Mouse (Mus musculus) liver, embryonic 11.5 days (tissue): ENCODE measurements at regions not wholly inside any gene's neighbourhood (a gene's known extent, or its start where the extent isn't known, plus 50 kb on each side); places are given as distances from the start of the nearest gene placed in this dataset.

Source experiments
- ATAC-seq: fragments of 200-750 bp; cut with Nextera tagmentation; replicated peaks from 2 replicates; pipeline ENCODE4 v1.8.0; 2017; ENCODE audit warnings: moderate number of reproducible peaks, mild to moderate bottlenecking, moderate TSS enrichment, moderate library complexity; ENCODE audit not compliant: low FRiP score
- DNase-seq: peaks from one replicate; pipeline ENCODE4 v3.0.0-alpha.2; 2017; ENCODE audit warnings: low spot score
- H3K27ac ChIP-seq: fragments of 300-500 bp; sonication (generic); 2 replicates; pipeline ENCODE4 v1.5.1; 2014; ENCODE audit warnings: mild to moderate bottlenecking, low read depth, low read length, control low read depth
- H3K27me3 ChIP-seq: fragments of 300-500 bp; sonication (generic); replicated peaks from 2 replicates; pipeline ENCODE4 v1.6.1; 2014; ENCODE audit warnings: low read length, mixed read lengths; ENCODE audit not compliant: control insufficient read depth, insufficient read depth
- H3K36me3 ChIP-seq: fragments of 300-500 bp; sonication (generic); 2 replicates; pipeline ENCODE4 v1.6.1; 2014; ENCODE audit warnings: mild to moderate bottlenecking, low read length, moderate library complexity, mixed read lengths; ENCODE audit not compliant: control insufficient read depth, insufficient read depth
- H3K4me1 ChIP-seq: fragments of 300-500 bp; sonication (generic); replicated peaks from 2 replicates; pipeline ENCODE4 v1.6.1; 2014; ENCODE audit warnings: low read length, mixed read lengths; ENCODE audit not compliant: control insufficient read depth, insufficient read depth
- H3K4me2 ChIP-seq: fragments of 300-500 bp; sonication (generic); 2 replicates; pipeline ENCODE4 v1.6.1; 2014; ENCODE audit warnings: mild to moderate bottlenecking, control low read depth, moderate library complexity
- H3K4me3 ChIP-seq: fragments of 300-500 bp; sonication (generic); 2 replicates; pipeline ENCODE4 v1.5.1; 2014; ENCODE audit warnings: low read depth, low read length, control low read depth
- H3K9ac ChIP-seq: fragments of 300-500 bp; sonication (generic); 2 replicates; pipeline ENCODE4 v1.6.1; 2014; ENCODE audit warnings: low read depth, low read length, control low read depth
- H3K9me3 ChIP-seq: fragments of 300-500 bp; sonication (generic); 2 replicates; pipeline ENCODE4 v1.6.1; 2016; ENCODE audit warnings: low read length, inconsistent platforms, mixed read lengths; ENCODE audit not compliant: control insufficient read depth
- WGBS: fragments of 180-500 bp; shearing (Covaris S2); extraction: QIAGEN DNeasy Blood & Tissue Kit; methylation state at CpG from one replicate; pipeline ENCODE4 v1.1.7; 2014; 5-methylcytosine and 5-hydroxymethylcytosine counted together

DNA sequence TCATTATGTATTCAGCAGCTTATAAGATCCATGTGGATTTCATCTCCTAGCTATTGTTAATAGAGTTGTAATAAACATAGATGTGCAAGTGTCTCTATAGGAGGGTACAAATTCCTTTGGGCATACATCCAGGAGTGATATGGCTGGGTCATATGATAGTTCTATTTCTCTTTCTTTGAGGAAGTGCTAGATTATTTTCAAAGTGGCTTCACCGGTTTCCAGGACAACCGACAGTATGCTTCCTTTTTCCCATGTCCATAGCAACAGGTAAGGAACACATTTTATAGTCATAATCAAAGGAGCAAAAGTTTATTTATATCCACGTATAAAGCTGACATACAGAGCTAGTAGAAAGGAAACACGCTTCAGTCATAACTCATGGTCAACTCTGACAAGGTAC lies 710.2 kb upstream of the Tenm4 start:
- H3K36me3 ChIP-seq, result no peaks in the 10 kb centered on the region
- no peak for DNase-seq
- no peaks in the 10 kb centered on the region for H3K9me3 ChIP-seq
- no peak overlapping the region for H3K9ac ChIP-seq
- H3K4me2 ChIP-seq, result no peak overlapping the region
- H3K4me1 ChIP-seq, result no peaks in the 10 kb centered on the region
- no peaks in the 10 kb centered on the region for H3K27me3 ChIP-seq
- WGBS, result 79% methylated on average over 4 of the region's 4 CpGs
- H3K4me3 ChIP-seq, result no peak overlapping the region
- H3K27ac ChIP-seq, result no peak overlapping the region
- ATAC-seq, result no peak

DNA sequence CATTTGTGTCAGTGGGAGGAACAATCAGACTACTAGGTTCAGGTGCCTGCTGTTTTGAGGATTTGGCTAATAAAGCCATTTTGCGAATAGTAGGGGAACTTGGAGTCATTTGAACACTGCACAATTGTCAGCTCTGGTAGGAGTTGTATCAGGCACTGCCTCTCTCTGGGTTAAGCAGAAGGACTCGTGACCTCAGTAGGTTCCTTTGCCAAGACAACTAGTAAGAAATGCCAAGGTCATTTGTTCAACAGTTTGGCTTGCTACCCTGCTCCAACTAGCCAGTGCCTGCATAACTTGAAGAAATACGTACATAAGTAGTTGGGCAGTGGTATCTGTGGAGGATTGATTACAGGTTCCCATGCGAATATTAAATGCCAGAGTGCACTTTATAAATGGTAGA lies 705.5 kb upstream of the Tenm4 start:
- DNase-seq (no peak), ATAC-seq (no peak)
- Histone ChIP-seq H3K36me3 (no peaks in the 10 kb centered on the region), H3K9ac (no peak overlapping the region), H3K9me3 (no peaks in the 10 kb centered on the region), H3K4me3 (no peak overlapping the region), H3K4me2 (no peak overlapping the region), H3K27me3 (no peaks in the 10 kb centered on the region), H3K4me1 (no peaks in the 10 kb centered on the region), H3K27ac (no peak overlapping the region)
- WGBS, result 80% methylated on average over 4 of the region's 4 CpGs

DNA sequence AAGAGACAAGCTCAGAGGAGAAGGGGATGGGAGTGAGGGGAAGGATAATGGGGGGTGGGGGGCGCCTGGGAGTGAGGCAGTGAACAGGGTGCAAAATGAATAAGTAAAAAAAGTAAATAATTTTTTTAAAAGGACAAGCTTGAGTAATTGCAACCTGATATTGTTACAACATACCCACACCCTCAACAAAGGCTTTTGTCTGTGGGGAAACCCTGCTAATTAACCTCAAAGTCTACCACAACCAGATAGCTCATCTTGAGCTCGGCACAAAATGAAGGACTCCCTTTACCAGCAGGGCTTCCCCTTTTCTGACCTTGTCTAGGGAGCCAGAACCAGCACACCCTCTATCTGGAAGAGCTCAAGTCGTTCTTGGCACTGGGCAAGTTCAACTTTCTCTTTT lies 704.0 kb upstream of the Tenm4 start:
- ATAC-seq (no peak), DNase-seq (no peak)
- no peaks in the 10 kb centered on the region for H3K36me3 ChIP-seq
- 26% methylated on average over 3 of the region's 3 CpGs for WGBS
- no peaks in the 10 kb centered on the region for H3K9me3 ChIP-seq
- H3K9ac ChIP-seq, result no peak overlapping the region
- no peaks in the 10 kb centered on the region for H3K4me1 ChIP-seq
- no peak overlapping the region for H3K4me2 ChIP-seq
- no peak overlapping the region for H3K4me3 ChIP-seq
- no peaks in the 10 kb centered on the region for H3K27me3 ChIP-seq
- no peak overlapping the region for H3K27ac ChIP-seq

DNA sequence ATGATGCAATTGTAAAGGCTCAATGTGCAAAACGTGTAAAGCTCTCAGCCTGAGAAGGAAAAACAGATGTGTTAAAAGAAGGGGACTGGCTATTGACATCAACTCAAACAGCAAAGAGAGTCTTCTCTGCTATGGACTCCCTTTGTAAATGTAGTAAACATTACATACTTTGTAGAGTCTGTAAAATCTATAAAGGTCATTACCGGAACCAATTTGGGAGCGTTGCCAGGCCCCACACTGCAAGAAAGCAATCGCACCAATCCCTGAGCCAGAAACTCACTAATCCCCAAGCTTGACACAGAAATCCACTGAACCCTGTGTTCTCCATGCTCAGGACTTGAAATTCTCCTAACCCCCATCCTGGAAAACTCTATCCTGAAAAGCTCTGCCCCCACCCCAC lies 697.2 kb upstream of the Tenm4 start:
- Histone ChIP-seq H3K9me3 (no peaks in the 10 kb centered on the region), H3K4me2 (no peak overlapping the region), H3K4me1 (no peaks in the 10 kb centered on the region), H3K36me3 (no peaks in the 10 kb centered on the region), H3K4me3 (no peak overlapping the region), H3K9ac (no peak overlapping the region), H3K27me3 (no peaks in the 10 kb centered on the region), H3K27ac (no peak overlapping the region)
- DNase-seq, result no peak
- WGBS, result 80% methylated on average over 4 of the region's 4 CpGs
- ATAC-seq, result no peak

DNA sequence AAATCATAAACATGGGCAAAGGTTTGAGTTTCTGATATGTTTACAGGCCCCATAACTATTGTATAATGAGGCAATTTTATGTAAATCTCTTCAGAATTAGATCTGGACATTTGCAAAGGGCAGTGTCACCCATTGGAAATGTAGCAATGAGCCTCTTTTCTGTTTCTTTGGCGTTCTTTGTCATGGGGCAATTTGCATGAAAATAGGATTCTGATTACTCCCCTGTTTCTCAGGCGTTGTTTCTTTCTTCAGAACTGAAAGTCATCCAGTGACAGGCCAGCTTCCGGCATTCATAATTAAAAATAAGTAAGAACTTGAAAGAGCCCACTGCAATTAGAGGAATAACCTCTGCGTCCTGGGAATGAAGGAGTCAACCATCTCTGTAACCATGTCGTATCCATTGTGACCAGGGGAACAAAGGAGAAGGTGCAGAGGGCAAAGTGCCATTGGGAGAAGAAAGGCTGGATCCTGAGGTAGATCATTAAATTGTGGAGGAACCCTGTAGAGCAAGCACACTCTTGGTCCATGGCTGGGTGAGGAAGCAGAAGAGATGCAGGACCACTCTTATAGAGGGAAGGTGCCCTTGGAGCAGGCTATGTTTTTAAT lies 690.8 kb upstream of the Tenm4 start:
- Histone ChIP-seq H3K27me3 (no peaks in the 10 kb centered on the region), H3K9ac (no peak overlapping the region), H3K27ac (no peak overlapping the region), H3K4me3 (no peak overlapping the region), H3K9me3 (no peaks in the 10 kb centered on the region), H3K4me1 (no peaks in the 10 kb centered on the region), H3K36me3 (no peaks in the 10 kb centered on the region), H3K4me2 (no peak overlapping the region)
- DNase-seq, result no peak
- no peak for ATAC-seq
- WGBS, result 68% methylated on average over 5 of the region's 5 CpGs

DNA sequence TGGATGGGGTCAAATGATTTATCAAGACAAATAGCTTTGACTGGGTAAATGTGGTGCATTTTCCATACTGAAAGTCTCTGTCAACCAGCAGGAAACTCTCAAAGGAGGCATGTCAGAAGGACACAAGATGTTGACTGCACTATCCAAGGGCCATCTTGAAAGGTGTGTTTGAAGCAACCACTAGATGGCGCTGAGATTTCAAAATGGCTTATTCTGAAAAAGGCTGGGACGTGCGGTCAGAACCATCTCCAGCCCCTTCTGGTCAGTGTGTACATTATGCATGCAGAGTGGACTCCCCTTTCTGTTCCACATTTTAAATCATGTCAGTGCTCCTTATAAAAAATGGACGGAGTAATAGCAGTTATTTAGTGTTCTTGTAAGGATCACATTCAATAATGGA lies 681.4 kb upstream of the Tenm4 start:
- Histone ChIP-seq H3K4me1 (no peaks in the 10 kb centered on the region), H3K36me3 (no peaks in the 10 kb centered on the region), H3K4me2 (no peak overlapping the region), H3K27me3 (no peaks in the 10 kb centered on the region), H3K27ac (no peak overlapping the region), H3K9me3 (no peaks in the 10 kb centered on the region), H3K4me3 (no peak overlapping the region), H3K9ac (no peak overlapping the region)
- ATAC-seq (peak; percentile 43; the same call in 1 of the 2 replicates), DNase-seq (no peak)
- 14% methylated on average over 4 of the region's 4 CpGs for WGBS

DNA sequence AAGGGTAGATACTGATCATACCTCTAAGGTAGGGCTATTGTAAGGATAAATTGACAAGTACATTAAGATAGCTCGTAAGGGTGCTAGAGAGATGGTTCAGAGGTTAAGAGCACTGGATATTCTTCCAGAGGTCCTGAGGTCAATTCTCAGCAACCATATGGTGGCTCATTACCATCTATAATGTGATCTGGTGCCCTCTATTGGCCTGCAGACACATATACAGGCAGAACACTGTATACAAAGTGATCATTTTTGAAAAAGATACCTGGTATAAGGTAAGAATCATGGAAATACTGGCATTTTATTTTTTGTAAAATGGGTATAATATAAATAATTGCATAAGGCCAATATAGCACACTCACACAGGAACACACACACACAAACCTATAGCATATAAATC lies 676.3 kb upstream of the Tenm4 start:
- H3K4me3 ChIP-seq, result no peak overlapping the region
- ATAC-seq, result no peak
- no peak for DNase-seq
- no peak overlapping the region for H3K9ac ChIP-seq
- no peaks in the 10 kb centered on the region for H3K4me1 ChIP-seq
- H3K36me3 ChIP-seq, result no peaks in the 10 kb centered on the region
- no peaks in the 10 kb centered on the region for H3K27me3 ChIP-seq
- no peak overlapping the region for H3K4me2 ChIP-seq
- 75% methylated on average over 1 of the region's 1 CpGs for WGBS
- H3K9me3 ChIP-seq, result no peaks in the 10 kb centered on the region
- no peak overlapping the region for H3K27ac ChIP-seq

DNA sequence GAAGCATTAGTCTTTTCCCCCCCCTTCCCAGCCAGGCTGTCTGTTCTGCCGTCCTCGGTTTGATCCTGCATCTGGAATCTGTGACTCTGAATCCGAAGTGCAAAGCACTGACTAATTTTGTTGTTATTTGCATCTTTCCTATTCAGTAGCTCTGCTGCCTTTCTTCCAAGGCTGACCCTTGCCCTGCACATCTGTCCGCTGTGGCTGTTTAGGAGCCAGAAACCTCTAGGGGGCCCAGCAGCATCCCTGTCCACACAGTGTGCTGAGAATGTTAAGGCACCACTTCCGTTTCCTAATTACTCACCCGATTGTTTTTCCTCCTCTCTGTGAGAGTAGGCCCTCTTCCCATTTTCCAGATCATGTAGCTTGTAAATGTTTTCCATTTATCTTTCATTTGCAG lies 668.1 kb upstream of the Tenm4 start:
- Histone ChIP-seq H3K9ac (no peak overlapping the region), H3K27ac (no peak overlapping the region), H3K36me3 (no peaks in the 10 kb centered on the region), H3K4me1 (no peaks in the 10 kb centered on the region), H3K27me3 (no peaks in the 10 kb centered on the region), H3K9me3 (no peaks in the 10 kb centered on the region), H3K4me3 (no peak overlapping the region), H3K4me2 (no peak overlapping the region)
- 50% methylated on average over 6 of the region's 6 CpGs for WGBS
- no peak for ATAC-seq
- no peak for DNase-seq

DNA sequence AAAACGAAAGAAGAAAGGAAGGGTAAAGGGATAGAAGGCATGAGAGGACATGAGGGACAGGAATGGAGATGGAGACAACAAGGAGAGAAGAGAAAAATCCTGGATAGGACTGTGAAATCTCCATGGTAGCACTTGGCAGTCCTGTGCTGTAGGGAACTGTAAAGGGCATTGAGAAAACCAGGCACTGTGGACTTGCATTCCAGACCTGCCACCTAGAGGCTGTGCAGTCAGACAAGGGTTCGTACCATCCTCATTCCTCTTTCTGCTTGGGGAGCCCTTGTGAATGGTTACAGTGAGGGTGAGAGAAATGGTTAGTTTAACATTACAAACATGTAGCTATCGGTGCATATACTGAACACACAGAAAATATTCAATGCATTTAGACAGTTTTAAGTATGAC lies 623.8 kb upstream of the Tenm4 start:
- Histone ChIP-seq H3K4me2 (no peak overlapping the region), H3K36me3 (no peaks in the 10 kb centered on the region), H3K4me3 (no peak overlapping the region), H3K27me3 (no peaks in the 10 kb centered on the region), H3K4me1 (no peaks in the 10 kb centered on the region), H3K27ac (no peak overlapping the region), H3K9ac (no peak overlapping the region), H3K9me3 (no peaks in the 10 kb centered on the region)
- WGBS, result 70% methylated on average over 3 of the region's 3 CpGs
- DNase-seq, result no peak
- ATAC-seq, result no peak
